11 mouse cellular contexts compared by ENCODE assay signal in genomic region chr13:69792541-69793009, GRCm38 (mm10). TPM values are rescaled to one million over a fixed set of nuclear protein-coding genes. Genes with fewer than 3 reads are reported as not detected.
A peak's percentile ranks its signal among the peaks of the same experiment; 100 is the strongest.
DNase-seq lines count a peak whose midpoint lies in the region; ATAC-seq and TF ChIP-seq lines count a peak whose summit lies in the region.
"Had no signal": no experiment of that assay in that cellular context is flagged by ENCODE, and none has a peak within 500 bp of the region (broad histone marks: within the 10 kb centered on the region; RNA-seq: fewer than 3 reads in every experiment).

No protein-coding gene starts in this region.

- no peak for TF ChIP-seq CTCF in olfactory bulb, adult 2 months (IDR thresholded peaks at IDR 0.05; ENCODE audit: insufficient read depth, low read depth, low read length)
- TF ChIP-seq CTCF in lung, adult 2 months (IDR thresholded peaks at IDR 0.05; ENCODE audit: insufficient read depth, low read length): no peak

- no peak overlapping the region for H3K9ac ChIP-seq in forebrain, embryonic 15.5 days (replicated peaks)
- H3K9ac ChIP-seq in forebrain, embryonic 11.5 days (ENCODE audit: low read length): no peak overlapping the region
- peak overlapping the region; percentile 30; the same call in 1 of the 2 replicates for H3K9ac ChIP-seq in midbrain, embryonic 16.5 days (ENCODE audit: low read depth, low read length)
- no peak overlapping the region for H3K9ac ChIP-seq in midbrain, embryonic 13.5 days (replicated peaks)
- H3K9ac ChIP-seq: heart, embryonic 13.5 days; intestine, embryonic 15.5 days; liver, embryonic 12.5 days had no signal

- no peaks in the 10 kb centered on the region for H3K9me3 ChIP-seq in forebrain, embryonic 15.5 days
- no peaks in the 10 kb centered on the region for H3K9me3 ChIP-seq in forebrain, embryonic 11.5 days (ENCODE audit: control insufficient read depth, low read length)
- H3K9me3 ChIP-seq in midbrain, embryonic 16.5 days (replicated peaks; ENCODE audit: control insufficient read depth, low read length, poor library complexity, severe bottlenecking): no peaks in the 10 kb centered on the region
- no peaks in the 10 kb centered on the region for H3K9me3 ChIP-seq in midbrain, embryonic 13.5 days
- H3K9me3 ChIP-seq: heart, embryonic 13.5 days; intestine, embryonic 15.5 days; liver, embryonic 12.5 days had no signal

- no peaks in the 10 kb centered on the region for H3K36me3 ChIP-seq in forebrain, embryonic 15.5 days
- no peaks in the 10 kb centered on the region for H3K36me3 ChIP-seq in forebrain, embryonic 11.5 days (ENCODE audit: control insufficient read depth, insufficient read depth, low read length)
- no peaks in the 10 kb centered on the region for H3K36me3 ChIP-seq in midbrain, embryonic 16.5 days (ENCODE audit: control insufficient read depth, insufficient read depth, low read length)
- H3K36me3 ChIP-seq in midbrain, embryonic 13.5 days: no peaks in the 10 kb centered on the region
- H3K36me3 ChIP-seq: heart, embryonic 13.5 days; intestine, embryonic 15.5 days; liver, embryonic 12.5 days had no signal

- H3K4me1 ChIP-seq in forebrain, embryonic 15.5 days: peaks cover 8% of the 10 kb centered on the region
- no peaks in the 10 kb centered on the region for H3K4me1 ChIP-seq in forebrain, embryonic 11.5 days (replicated peaks; ENCODE audit: control insufficient read depth, insufficient read depth, low read length)
- H3K4me1 ChIP-seq in midbrain, embryonic 16.5 days (ENCODE audit: control insufficient read depth, insufficient read depth, low read length): peaks cover 4% of the 10 kb centered on the region; the same call in 1 of the 2 replicates
- H3K4me1 ChIP-seq in midbrain, embryonic 13.5 days (replicated peaks): no peaks in the 10 kb centered on the region
- peaks cover 22% of the 10 kb centered on the region for H3K4me1 ChIP-seq in olfactory bulb, adult 2 months (ENCODE audit: control insufficient read depth, insufficient read depth, low read length)
- H3K4me1 ChIP-seq in lung, adult 2 months (ENCODE audit: control insufficient read depth, insufficient read depth, low read length): no peaks in the 10 kb centered on the region
- H3K4me1 ChIP-seq: heart, embryonic 13.5 days; intestine, embryonic 15.5 days; liver, embryonic 12.5 days had no signal

- peak overlapping the region; percentile 53 for H3K27ac ChIP-seq in forebrain, embryonic 15.5 days (replicated peaks)
- H3K27ac ChIP-seq in forebrain, embryonic 11.5 days (ENCODE audit: low read depth, low read length): no peak overlapping the region
- H3K27ac ChIP-seq in midbrain, embryonic 16.5 days (ENCODE audit: low read length): 0 out of 2 replicates have a peak overlapping the region, but pooled peaks have one; percentile 38
- H3K27ac ChIP-seq in midbrain, embryonic 13.5 days: no peak overlapping the region
- H3K27ac ChIP-seq in olfactory bulb, adult 2 months (ENCODE audit: insufficient read depth, low read depth, low read length): peak overlapping the region; percentile 91
- H3K27ac ChIP-seq: heart, embryonic 13.5 days; intestine, embryonic 15.5 days; liver, embryonic 12.5 days had no signal

- no peak for TF ChIP-seq POLR2A in olfactory bulb, adult 2 months (IDR thresholded peaks at IDR 0.05; ENCODE audit: insufficient read depth, low read depth, low read length)
- TF ChIP-seq POLR2A in lung, adult 2 months (IDR thresholded peaks at IDR 0.05; ENCODE audit: borderline replicate concordance, extremely low read depth, low read depth, low read length): no peak

- WGBS in forebrain, embryonic 15.5 days: 40% methylated on average over 12 of the region's 12 CpGs
- 68% methylated on average over 12 of the region's 12 CpGs for WGBS in forebrain, embryonic 11.5 days
- WGBS in midbrain, embryonic 16.5 days: 55% methylated on average over 12 of the region's 12 CpGs
- WGBS in midbrain, embryonic 13.5 days: 65% methylated on average over 12 of the region's 12 CpGs
- 12% methylated on average over 12 of the region's 12 CpGs for WGBS in olfactory bulb, adult 2 months
- WGBS in lung, adult 2 months: 61% methylated on average over 12 of the region's 12 CpGs

- no peak for DNase-seq in forebrain, embryonic 11.5 days (ENCODE audit: low spot score)
- peak; percentile 5 for DNase-seq in embryo, embryonic 9.5 days (ENCODE audit: extremely low spot score)
- no peak for DNase-seq in T-cell, adult 2 months (ENCODE audit: low spot score)
- no peak for DNase-seq in lung, adult 2 months

- ATAC-seq in forebrain, embryonic 15.5 days (replicated peaks): peak; percentile 54
- no peak for ATAC-seq in forebrain, embryonic 11.5 days (replicated peaks; ENCODE audit: low FRiP score)
- peak; percentile 76 for ATAC-seq in midbrain, embryonic 16.5 days
- ATAC-seq in midbrain, embryonic 13.5 days: no peak
- ATAC-seq: intestine, embryonic 15.5 days; liver, embryonic 12.5 days had no signal

- H3K27me3 ChIP-seq in forebrain, embryonic 15.5 days: no peaks in the 10 kb centered on the region
- no peaks in the 10 kb centered on the region for H3K27me3 ChIP-seq in forebrain, embryonic 11.5 days (ENCODE audit: control insufficient read depth, insufficient read depth, low read length)
- H3K27me3 ChIP-seq in midbrain, embryonic 16.5 days (ENCODE audit: control insufficient read depth, insufficient read depth, low read depth, low read length): no peaks in the 10 kb centered on the region
- H3K27me3 ChIP-seq in midbrain, embryonic 13.5 days: no peaks in the 10 kb centered on the region
- H3K27me3 ChIP-seq: heart, embryonic 13.5 days; intestine, embryonic 15.5 days; liver, embryonic 12.5 days had no signal

- H3K4me3 ChIP-seq in forebrain, embryonic 15.5 days: no peak overlapping the region
- no peak overlapping the region for H3K4me3 ChIP-seq in forebrain, embryonic 11.5 days (ENCODE audit: low read depth, low read length)
- no peak overlapping the region for H3K4me3 ChIP-seq in midbrain, embryonic 16.5 days (ENCODE audit: low read depth, low read length)
- H3K4me3 ChIP-seq in midbrain, embryonic 13.5 days (replicated peaks): no peak overlapping the region
- no peak overlapping the region for H3K4me3 ChIP-seq in olfactory bulb, adult 2 months (ENCODE audit: insufficient read depth, low read depth, low read length)
- H3K4me3 ChIP-seq in lung, adult 2 months (replicated peaks; ENCODE audit: extremely low read depth, low read depth, low read length): no peak overlapping the region
- H3K4me3 ChIP-seq: heart, embryonic 13.5 days; intestine, embryonic 15.5 days; liver, embryonic 12.5 days had no signal

- no peak overlapping the region for H3K4me2 ChIP-seq in forebrain, embryonic 15.5 days (replicated peaks)
- H3K4me2 ChIP-seq in forebrain, embryonic 11.5 days (ENCODE audit: low read depth, low read length, severe bottlenecking): no peak overlapping the region
- H3K4me2 ChIP-seq in midbrain, embryonic 16.5 days (ENCODE audit: low read length): 0 out of 2 replicates have a peak overlapping the region, but pooled peaks have one; percentile 25
- H3K4me2 ChIP-seq in midbrain, embryonic 13.5 days (replicated peaks): no peak overlapping the region
- H3K4me2 ChIP-seq: heart, embryonic 13.5 days; intestine, embryonic 15.5 days; liver, embryonic 12.5 days had no signal

RNA-seq across cellular contexts. Expression of gene Med10, which starts 9.6 kb away (rescaled TPM):
- 177 and 181 TPM in 2 replicates for polyA plus RNA-seq in forebrain, embryonic 15.5 days (2015; fragmentation: Nextera tagmentation; extraction: Ambion mirVana)
- 163 and 180 TPM in 2 replicates for polyA plus RNA-seq in forebrain, embryonic 11.5 days (2014; fragmentation: Nextera tagmentation; extraction: Ambion mirVana)
- 134 and 139 TPM in 2 replicates for polyA plus RNA-seq in midbrain, embryonic 16.5 days (2015; fragmentation: Nextera tagmentation; extraction: Ambion mirVana)
- 175 and 177 TPM in 2 replicates for polyA plus RNA-seq in midbrain, embryonic 13.5 days (2015; fragmentation: Nextera tagmentation; extraction: Ambion mirVana)
- polyA plus RNA-seq in olfactory bulb, adult 2 months (2012; ENCODE audit: insufficient read depth, insufficient read length, low replicate concordance, missing spikeins): not detected in 2 replicates
- 23.8 and 31.6 TPM in 2 replicates for polyA plus RNA-seq in lung, adult 2 months (2012; rRNA removed)

RNA-seq across cellular contexts. Expression of gene Ube2ql1, which starts 52.9 kb away (rescaled TPM):
- 29.3 and 30.4 TPM in 2 replicates for polyA plus RNA-seq in forebrain, embryonic 15.5 days (2015; fragmentation: Nextera tagmentation; extraction: Ambion mirVana)
- polyA plus RNA-seq in forebrain, embryonic 11.5 days (2014; fragmentation: Nextera tagmentation; extraction: Ambion mirVana): 3.0 and 3.6 TPM in 2 replicates
- 21.3 and 22.8 TPM in 2 replicates for polyA plus RNA-seq in midbrain, embryonic 16.5 days (2015; fragmentation: Nextera tagmentation; extraction: Ambion mirVana)
- polyA plus RNA-seq in midbrain, embryonic 13.5 days (2015; fragmentation: Nextera tagmentation; extraction: Ambion mirVana): 16.2 and 17.0 TPM in 2 replicates
- polyA plus RNA-seq in olfactory bulb, adult 2 months (2012; ENCODE audit: insufficient read depth, insufficient read length, low replicate concordance, missing spikeins): not detected in 2 replicates
- 0.45 and 0.77 TPM in 2 replicates for polyA plus RNA-seq in lung, adult 2 months (2012; rRNA removed)

Comparison
In these comparisons a context has a peak if more than half of its experiments do, and no peak if none do; other contexts are left out.
1. ATAC-seq: peak in forebrain, embryonic 15.5 days (single experiment) and midbrain, embryonic 16.5 days (single experiment); none in forebrain, embryonic 11.5 days (single experiment) and midbrain, embryonic 13.5 days (single experiment).
2. H3K27ac ChIP-seq: peak in forebrain, embryonic 15.5 days (single experiment), midbrain, embryonic 16.5 days (single experiment) and olfactory bulb, adult 2 months (single experiment); none in forebrain, embryonic 11.5 days (single experiment) and midbrain, embryonic 13.5 days (single experiment).
3. RNA of gene Med10, which starts 9.6 kb away (polyA plus RNA-seq): 163 to 180 TPM in forebrain, embryonic 11.5 days, 177 to 181 TPM in forebrain, embryonic 15.5 days, 175 to 177 TPM in midbrain, embryonic 13.5 days, 134 to 139 TPM in midbrain, embryonic 16.5 days and 23.8 to 31.6 TPM in lung, adult 2 months; not detected in olfactory bulb, adult 2 months; every median in the first group is over 10 times any median in the second.